Mouse (Mus musculus): Measurements from ENCODE around the gene Fam178b.

DNA sequence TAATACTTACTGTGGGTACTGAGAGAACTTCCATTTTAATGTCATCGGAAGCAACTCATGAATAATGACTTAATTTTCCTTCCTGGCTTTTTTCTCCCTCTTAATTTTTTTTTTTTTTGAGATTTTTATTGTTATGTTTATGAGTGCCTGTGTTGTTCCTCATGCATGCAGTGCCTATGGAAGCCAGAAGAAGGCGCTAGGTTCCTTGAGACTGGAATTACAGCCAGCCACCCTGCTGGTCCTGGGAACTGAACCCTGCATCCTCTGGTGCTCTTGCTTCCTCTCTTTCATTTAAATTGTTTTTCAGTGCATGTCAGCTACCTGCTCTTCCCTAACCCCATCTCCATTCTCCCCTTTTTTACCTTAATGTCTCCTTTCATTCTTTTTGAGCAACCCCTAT lies 169.3 kb downstream of the Fam178b start:
- TF ChIP-seq CTCF (conservative IDR thresholded peaks at IDR 0.05; ENCODE audit: low read length): peak; percentile 93
- no peak for TF ChIP-seq POU5F1 (IDR thresholded peaks at IDR 0.05; ENCODE audit: borderline replicate concordance, low read length)

Data from E14TG2a.4 (cell line).